Mouse (Mus musculus) embryonic fibroblast, embryonic 13.5 days (primary cell): Measurements from ENCODE around the gene Cnot3.

Experiments
- CTCF ChIP-seq: IDR thresholded peaks from 2 replicates; pipeline ENCODE4 v1.5.1; 2011; ENCODE audit warnings: mild to moderate bottlenecking, control low read depth, low read length, moderate library complexity, borderline replicate concordance; ENCODE audit not compliant: insufficient read depth
- POLR2A ChIP-seq: IDR thresholded peaks from 2 replicates; pipeline ENCODE4 v1.6.1; 2011; ENCODE audit warnings: low read depth, mild to moderate bottlenecking, control low read depth, low read length, moderate library complexity

- TF ChIP-seq CTCF: peak; percentile 93
- no peak for TF ChIP-seq POLR2A
Observed at GRCm38 (mm10) chr7:3674507-3675227, 29.6 kb downstream of the Cnot3 start.
